Mouse (Mus musculus): Measurements from ENCODE around the gene Otud7b.

The Otud7b gene

DNA sequence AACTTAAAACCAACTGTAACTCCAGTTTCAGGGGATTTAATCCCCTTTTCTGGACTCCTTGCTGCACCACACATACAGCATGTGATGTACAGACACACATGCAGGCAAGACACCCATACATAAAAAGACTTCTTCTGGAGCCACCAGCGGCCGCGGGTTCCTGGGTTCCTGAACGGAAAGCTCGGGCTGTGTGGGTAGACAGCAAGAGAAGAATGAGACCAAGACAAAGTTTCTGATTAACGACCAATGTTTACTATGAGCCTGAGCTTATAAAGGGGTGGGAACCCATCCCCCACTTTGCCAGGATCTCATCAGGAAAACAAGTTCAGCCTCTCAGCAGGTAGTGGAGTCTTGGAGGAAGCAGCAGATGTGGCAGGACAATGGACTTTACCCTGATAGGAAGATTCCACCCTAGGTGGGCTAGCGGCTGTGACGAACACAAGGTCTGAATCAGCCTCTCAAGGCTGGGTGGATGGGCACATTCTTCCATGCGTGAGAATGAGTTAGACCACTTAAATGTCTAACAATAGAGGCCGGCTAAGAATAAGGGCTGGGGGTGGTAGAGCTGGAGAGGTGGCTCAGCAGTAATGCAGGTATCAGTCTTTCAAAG, 20.1 kb upstream of the Otud7b start:
- no peak for DNase-seq (ENCODE audit: low spot score)

DNA sequence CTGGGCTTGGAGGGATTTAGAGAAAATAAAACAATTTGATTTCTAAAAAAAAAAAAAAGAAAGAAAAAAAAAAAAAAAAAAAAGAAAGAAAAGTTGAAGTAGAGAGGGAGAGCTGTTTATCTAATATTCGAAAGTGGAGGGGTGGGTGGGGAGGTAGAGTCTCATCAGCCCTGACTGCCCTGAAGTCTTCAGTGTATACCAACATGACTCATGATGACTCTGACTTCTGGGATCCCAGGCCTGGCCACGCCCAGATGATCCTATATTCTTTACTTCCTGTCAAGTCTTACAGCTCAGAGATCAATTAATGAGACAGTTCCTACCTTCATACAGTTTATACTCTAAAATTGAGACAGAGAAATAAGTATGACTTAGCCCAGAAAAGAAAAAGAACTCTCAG, 17.1 kb upstream of the Otud7b start:
- DNase-seq (ENCODE audit: low spot score) = no peak

DNA sequence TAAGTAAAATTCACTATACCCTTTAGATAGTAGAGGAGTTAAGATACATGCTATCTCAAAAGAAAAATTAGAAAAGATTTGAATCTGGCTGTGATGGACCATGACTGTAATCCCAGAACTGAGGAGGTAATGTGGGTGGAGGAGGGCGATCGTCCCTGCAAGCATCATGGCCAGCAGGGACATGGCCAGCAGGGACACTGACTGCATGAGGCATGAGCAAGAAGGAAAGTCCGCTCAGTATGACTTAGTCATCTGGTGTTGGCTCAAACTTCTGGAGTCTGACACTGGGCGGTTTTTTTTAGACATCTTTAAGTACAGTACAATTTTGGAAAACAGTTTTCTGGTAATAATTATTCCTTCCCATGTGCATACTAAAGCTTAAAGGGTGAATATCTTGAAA, 16.5 kb upstream of the Otud7b start:
- no peak for DNase-seq (ENCODE audit: low spot score)

DNA sequence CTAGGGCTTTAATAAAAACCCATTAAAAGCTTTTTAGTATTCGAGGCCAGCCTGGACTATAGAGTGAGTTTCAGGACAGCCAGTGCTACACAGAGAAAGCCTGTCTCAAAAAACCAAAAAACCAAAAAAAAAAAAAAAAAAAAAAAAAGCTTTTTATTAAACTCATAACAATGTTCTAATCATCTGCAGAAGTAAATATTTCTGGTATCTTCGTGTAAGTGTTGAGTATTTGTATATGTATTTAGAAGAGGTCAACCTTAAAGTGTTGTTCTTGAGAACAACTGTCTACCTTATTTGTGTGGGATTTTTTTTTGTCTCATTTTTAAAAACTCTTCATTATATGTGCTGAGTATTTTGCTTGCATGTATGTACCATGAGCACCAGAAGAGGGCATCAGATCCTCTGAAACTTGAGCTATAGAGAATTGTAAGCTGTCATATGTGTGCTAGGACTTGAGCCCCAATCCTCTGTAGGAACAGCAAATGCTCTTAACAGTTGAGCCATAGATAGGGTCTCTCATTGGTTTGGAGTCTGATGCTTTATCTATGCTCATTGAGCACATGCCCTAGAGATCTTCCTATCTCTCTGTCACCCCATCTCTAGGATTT, 14.3 kb upstream of the Otud7b start:
- DNase-seq (ENCODE audit: low spot score) = no peak

DNA sequence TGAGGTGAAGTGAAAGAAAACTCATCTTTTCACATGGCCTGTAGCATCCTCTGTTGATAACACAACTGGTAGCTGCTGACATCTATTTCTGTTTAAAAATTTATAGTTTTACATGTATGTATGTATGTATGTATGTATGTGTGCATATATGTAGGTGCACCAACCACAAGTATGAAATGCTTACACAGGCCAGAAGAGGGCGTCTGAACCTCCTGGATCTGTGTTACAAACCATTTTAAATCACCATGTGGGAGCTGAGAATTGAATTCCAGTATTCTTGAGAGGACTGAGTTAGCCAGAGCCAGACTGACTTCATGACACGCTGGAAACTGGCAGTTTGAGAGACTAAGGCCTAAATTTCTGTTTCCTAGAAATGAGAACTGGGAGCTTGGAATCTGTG, 13.2 kb upstream of the Otud7b start:
- DNase-seq (ENCODE audit: low spot score) = no peak

DNA sequence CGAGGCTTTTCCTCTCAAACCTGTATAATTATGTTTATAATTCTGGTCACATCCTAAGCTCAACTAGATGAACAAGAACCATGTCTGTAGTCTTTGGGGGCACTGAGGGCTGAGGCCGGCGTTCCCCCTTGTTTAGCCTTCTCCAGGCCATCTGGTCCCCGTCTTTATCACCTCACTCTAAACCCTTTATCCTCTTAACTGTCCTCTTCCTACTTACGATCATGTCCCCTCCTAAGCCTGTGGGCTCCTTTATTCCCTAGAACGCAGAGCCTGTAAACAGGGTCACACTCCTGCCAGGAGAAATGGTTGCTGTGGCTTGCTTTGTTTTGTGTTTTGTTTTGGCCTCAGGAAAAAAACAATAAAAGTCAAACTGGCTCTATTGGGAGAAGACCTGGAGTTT, 12.4 kb upstream of the Otud7b start:
- DNase-seq (ENCODE audit: low spot score) = no peak

DNA sequence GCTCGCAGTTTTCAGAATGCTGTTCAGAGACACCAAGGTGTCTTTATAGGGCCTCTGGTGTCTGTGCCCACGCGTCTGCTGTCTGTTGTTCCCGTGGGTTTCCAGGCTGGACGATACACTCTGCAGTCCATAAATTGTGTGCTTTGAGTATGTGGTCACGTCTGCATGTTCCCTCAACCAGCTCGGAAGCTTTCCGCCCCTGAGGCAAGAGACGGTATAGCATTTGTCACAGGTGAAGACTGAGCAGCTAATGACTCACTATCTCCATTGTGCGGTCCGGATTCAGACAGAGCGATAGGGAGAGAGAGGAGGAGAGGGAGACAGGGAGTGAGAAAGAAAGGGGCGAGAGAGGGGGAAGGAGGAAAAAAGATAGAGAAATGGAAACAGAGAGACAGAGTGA, 10.8 kb upstream of the Otud7b start:
- DNase-seq (ENCODE audit: low spot score) = no peak

DNA sequence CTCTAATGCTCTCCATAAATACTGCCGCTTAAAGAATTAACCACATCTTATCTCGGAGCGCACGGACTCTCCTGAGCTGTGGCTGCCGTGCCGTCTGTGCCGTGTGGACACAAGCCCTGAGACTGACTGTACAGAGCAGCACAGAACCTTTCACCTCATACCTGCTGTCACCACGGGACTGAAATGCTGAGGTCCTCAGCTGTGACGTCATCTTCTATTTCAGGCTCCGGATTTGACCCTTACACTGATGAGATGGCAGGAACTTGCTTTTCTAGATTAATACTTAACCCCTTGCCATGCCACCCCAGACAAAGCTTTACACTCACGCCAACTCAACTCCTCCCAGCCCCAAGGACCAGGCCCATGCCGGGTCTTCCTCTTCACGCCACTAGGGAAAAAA, 10.1 kb upstream of the Otud7b start:
- no peak for DNase-seq (ENCODE audit: low spot score)

DNA sequence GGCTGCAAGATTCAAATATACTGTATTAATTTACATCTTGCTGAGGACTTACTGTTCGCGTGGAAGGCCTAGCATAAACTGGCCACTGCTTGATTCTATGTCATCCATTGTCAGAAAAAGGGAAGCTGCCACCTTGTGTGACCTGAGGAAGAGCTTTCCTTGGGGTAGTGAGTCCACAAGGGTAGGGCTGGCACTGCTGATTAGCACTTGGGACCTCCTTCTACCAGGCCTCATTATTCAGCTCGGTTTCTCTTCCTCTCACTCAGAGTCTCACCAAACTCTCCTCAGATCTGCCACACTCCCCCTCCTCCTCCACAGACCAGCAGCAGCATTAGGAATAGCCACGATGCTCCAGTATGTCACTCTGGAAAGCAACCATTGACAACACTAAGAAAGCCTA, 6.2 kb upstream of the Otud7b start:
- DNase-seq (ENCODE audit: low spot score) = no peak

DNA sequence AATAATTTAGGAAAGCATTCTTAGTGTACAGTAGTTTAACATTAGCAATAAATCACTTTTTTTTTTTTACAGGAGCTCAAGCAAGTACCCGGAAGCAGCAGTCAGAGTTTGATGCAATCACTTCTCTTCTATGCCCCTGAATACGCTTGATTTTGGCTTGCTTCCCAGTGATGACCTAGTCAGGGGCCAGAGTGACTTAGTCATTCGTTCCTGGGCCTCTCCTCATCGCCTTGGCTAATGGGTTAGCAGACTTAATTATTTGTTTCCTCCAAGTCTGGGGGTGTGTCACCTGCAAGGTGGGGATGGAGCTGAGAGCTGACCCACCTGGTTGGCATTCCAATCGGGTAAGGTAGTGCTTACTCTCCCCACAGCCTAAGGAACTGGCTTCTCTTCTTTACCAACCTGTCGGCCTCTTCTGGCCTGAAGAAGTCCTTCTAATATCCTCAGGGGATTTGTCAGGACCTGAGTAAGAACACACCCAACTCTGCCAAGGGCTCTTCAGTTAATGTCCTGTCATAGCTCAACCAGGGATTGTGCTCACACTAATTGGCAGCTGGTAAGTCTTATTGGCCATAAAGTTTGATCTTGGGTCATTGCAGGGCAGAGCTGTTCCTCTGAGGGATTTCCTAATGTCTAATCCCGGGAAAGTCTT, 5.6 kb upstream of the Otud7b start:
- peak; percentile 53 for DNase-seq (ENCODE audit: low spot score)

DNA sequence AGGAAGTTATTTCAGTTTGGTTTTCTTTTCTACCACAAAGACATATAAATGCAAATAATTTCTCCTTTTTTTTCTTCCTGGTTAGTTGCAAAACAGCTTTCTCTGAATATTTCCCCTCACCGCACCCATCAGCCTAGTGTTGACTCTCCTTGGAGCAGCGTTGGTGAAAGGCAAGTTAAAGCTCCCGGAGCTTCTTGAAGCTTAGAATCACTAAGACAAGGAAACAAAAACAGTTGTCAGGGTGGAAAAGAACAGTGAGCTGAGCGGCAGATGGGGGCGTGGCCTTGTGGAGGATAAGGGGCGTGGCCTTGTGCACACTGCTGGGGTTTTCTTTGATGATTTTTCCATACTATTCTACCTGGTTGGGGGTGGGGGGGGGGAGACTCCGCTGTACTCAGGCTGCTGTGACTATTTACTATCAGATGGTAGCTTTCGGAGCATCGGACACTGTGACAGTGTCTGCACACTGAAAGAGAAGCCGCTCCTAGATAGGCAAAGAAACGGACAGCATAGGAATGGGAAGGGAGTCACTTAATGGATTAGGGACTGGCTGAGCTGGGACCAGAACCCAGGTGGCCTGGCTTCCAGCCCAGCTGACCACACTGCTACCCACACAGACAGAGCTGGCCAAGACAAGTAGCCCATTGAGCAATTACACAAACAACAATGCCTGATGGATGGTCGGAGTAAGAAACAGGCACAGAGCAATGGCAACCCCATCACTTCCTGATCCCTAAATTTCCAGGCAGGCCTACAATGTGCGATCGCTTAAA, 2.0 kb upstream of the Otud7b start:
- DNase-seq (ENCODE audit: low spot score) = no peak

DNA sequence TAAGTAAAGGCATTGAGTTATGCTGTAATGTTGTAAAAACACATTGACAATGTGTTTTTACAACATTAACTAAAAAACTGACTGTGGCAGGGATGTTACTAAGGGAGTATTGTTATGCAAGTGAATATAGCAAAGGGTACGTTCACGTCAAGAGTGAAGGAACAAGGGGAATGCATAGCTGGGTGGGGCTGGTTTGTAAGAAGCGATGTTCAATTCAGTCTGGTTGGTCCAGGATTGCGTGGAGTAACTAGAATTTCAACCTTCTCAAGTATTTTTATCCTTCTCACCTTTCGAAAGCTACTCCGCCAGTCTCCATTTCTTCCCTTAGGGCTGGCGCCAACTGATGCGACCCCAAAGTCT, 446 bp upstream of the Otud7b start:
- DNase-seq (ENCODE audit: low spot score) = no peak

DNA sequence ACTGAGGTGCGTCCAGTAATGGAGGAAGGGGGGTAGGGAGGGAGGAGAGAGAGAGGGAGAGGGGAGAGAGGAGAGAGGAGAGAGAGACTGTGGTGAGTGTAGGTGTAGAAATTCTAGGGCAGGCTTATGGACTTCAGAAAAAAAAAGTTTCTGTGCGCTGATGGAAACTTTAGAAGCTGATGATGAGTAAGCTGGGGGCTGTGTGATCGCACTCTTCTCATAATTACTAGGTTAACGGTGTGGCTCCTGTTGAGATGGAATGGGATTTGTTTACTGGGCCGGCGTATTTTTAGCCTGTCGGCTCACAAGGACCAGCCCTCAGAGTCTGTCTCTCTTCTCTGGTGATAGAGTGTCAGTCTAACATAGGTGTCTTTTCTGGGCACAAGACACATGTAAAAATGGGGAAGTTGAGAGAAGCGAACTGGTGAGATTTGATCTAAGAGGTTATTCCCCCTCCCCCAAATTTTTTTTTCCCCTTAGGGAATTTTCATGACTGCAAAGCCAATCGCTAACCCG, 963 bp downstream of the Otud7b start:
- no peak for DNase-seq (ENCODE audit: low spot score)

DNA sequence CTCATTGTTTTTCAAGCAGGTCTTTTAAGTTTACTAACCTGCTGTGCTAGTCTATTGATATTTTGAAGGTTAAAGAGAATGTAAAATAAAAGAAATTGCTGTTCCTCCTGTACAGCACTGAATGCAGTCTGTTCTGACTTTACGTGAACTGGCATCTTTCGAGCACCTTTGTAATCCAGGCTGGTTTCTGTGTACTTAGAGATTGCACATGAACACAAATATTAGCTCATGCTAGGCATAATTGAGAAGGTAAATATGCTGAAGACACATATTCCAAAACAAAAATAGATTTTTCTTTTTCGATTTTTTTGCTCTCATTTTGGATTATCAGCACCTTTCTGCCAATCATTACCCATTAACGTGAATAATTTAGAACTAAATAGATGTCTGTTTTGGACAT, 1.8 kb downstream of the Otud7b start:
- no peak for DNase-seq (ENCODE audit: low spot score)

DNA sequence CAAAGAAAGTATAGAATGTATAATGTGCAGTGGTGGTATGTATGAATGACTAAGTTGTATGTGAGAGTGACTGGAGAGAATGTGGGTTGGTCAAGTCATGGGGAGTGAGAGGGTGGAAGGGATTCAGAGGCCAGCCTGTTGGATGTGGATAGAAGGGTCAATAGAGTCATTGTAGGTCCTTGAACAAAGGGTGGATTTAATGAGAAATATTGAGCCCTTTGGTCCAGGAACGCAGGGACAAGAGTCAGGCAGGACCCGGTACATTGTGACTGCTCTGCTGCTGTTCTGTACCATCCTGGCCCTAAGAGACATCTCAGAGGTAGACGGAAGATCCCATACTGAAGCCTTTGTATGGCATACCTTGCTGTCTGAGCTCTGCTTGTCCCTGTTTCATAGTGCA, 4.0 kb downstream of the Otud7b start:
- no peak for DNase-seq (ENCODE audit: low spot score)

DNA sequence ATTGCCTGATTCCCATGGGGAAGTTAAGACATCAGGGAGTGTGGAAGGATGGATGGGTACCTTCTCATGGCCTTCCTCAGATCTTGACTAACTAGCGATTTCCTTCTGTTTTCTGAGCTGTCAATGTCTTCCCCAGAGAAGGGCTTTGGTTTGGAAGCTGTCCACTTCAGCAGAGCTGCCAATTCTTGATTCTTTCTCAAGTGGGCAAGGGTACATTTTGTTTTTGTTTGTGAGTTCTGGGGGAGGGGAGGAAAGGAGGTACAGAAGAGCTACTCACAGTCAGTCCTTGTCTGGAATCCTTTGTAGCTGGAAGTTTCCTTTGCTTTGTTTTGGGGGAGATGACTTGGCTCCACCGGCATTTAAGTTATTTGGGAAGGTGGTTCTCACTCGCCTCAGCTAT, 8.9 kb downstream of the Otud7b start:
- DNase-seq (ENCODE audit: low spot score) = no peak

DNA sequence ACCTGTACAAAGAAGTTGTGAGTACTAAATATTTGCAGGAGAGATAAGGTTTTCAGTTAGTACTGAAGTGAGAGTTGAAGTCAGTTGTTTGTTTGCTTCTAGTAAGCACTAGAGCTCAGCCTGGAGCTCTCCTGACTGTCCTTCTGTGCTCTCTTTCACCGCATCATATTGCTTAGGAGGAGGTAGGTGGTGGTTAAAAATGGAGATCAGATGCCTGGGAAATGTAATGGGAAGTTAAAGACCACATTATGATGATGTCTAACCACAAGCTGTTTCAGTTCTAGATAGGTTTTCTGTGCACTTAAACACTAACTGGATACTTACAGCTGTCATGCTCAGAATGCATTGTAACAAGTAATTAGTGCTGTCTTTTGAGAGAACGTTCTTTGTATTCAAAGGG, 13.8 kb downstream of the Otud7b start:
- DNase-seq (ENCODE audit: low spot score) = no peak

DNA sequence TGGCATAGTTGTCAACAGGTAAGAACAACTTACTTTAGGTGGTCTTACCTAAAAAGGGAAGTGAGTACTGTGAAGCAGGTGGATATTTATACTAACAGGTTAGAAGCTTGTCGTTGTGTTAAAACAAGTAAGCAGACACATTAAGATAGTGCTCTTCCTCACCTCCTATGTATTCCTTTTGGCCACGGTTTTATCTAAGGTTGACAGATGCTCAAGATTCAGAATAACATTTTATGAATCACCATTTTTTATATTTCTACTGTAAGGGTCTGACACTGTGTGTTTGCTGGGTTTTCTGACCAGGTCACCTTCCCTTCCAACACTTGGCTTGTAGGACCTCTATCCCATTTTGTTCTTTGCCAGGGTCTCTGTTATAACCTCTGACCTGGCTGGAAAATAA, 14.4 kb downstream of the Otud7b start:
- DNase-seq (ENCODE audit: low spot score) = no peak

DNA sequence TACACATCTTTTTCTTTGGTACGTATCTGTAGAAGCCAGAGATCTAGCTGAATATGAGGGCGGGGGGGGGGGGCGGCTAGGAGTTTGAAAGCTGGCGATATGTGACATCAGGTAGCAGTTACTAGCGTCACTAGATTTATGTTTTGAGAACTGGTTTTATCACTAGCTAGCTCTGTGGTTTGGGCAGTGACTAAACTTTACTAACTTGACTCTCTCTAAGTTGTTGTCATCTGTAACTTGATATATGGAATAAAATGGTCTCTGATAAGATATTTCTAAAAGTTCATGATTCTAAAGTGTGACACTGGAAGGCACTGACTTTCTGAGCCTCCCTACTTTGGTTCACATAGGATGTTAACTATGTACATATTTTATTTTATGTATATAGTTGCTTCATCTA, 19.9 kb downstream of the Otud7b start:
- no peak for DNase-seq (ENCODE audit: low spot score)

DNA sequence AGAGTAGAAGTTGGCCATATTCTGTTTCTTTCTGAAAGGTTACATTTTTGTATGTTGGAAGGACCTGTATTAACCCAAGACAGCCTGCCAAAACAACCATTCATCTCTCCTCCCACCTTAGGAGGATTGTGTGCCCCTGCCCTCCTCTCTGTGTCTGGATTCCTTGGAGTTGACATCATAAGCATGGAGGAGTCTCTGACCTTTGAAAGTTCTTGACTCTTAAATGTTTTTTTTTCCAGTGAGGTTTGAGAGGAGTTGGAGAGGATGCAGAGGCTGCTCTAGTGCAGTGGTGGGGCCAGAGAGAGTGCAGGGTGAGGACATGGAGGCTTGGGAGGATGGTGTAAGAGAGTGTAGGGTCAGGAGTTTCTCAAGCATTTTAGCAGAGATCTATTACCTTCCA, 23.8 kb downstream of the Otud7b start:
- DNase-seq (ENCODE audit: low spot score) = no peak

DNA sequence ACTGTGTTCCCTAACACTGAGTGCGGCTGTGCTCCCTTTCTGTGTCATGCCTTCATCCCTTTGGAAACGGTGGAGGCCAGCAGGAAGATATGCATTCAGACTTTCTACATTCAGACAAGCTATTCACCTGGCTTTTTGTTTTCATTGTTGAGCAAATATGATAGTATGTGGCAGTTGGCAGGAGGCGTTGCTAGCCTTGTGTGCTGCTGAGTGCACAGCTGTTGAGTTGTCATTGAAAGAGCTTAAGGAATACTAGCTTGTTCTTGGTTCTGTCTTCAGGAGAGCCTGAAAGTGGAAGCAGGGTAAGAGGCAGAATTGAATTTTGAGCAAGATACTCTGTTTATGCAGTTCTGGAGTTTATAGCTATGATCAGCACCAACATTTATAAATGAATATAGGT, 28.2 kb downstream of the Otud7b start:
- no peak for DNase-seq (ENCODE audit: low spot score)

DNA sequence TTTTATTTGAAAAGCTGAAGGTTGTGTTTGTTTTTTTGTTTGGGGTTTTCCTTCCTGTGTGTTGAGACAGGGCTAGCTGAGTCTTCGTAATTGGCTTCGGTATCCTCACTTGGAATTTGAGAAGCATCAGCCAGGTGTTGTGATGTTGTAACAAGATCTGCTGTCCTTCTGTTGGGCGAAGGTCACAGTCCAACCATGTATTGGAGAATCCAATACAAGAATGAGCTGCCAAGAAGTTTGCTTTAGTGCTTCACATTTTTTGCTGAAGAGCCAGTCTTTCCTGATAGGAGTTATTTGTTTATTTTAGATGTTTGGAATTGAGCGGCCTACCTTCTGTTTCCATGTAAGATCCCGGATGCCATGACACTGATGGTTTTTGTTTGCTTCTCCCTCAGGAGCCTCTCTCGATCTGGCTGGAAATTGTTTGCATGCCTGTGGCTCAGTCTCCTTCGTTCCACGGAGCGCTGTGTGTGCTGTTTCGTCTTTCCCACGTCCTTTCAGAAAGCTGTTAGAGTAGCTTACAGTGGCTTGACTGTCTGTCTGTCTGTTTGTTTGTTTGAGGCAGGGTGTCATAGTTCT, 29.1 kb downstream of the Otud7b start:
- DNase-seq (ENCODE audit: low spot score) = no peak

DNA sequence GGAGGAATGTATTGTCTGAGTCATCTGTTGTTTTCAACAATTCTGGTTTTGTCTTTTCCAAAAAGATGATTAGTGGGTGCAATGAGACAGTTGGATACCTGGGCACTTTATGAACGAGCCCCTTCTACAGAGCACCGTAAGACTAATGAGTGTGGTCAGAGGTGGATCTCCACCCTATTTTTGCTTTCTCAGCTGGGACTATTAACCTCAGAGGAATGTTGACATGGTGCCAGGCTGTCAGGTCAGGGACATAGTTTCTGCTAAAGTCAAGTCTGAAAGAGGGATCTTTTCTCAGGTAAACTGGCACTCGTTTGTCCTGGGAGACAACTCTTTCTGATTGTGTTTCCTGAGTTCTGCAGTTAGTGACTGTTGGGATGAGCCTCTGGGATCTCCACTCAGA, 30.7 kb downstream of the Otud7b start:
- DNase-seq (ENCODE audit: low spot score) = no peak
